Mouse (Mus musculus) limb, embryonic 14.5 days (tissue): ENCODE data around the gene Tgfbr2. TPM values are rescaled to one million over a fixed set of nuclear protein-coding genes. Genes with fewer than 3 reads are reported as not detected.

Experiments used
- ATAC-seq: fragments of 200-750 bp; cut with Nextera tagmentation; 2 replicates; pipeline ENCODE4 v1.8.0; 2017; ENCODE audit warnings: low read depth, moderate number of reproducible peaks, moderate TSS enrichment; ENCODE audit not compliant: low FRiP score
- DNase-seq: peaks from one replicate; pipeline ENCODE4 v3.0.0-alpha.2; 2015; ENCODE audit warnings: low spot score
- H3K27ac ChIP-seq: fragments of 300-500 bp; sonication (generic); replicated peaks from 2 replicates; pipeline ENCODE4 v1.5.1; 2014; ENCODE audit warnings: low read depth, mild to moderate bottlenecking, low read length, moderate library complexity, mixed read lengths
- H3K27me3 ChIP-seq: fragments of 300-500 bp; sonication (generic); 2 replicates; pipeline ENCODE4 v1.6.1; 2014; ENCODE audit warnings: low read length, mixed read lengths; ENCODE audit not compliant: control insufficient read depth, insufficient read depth
- H3K36me3 ChIP-seq: fragments of 300-500 bp; sonication (generic); 2 replicates; pipeline ENCODE4 v1.6.1; 2014; ENCODE audit warnings: mild to moderate bottlenecking, low read length, moderate library complexity, mixed read lengths; ENCODE audit not compliant: control insufficient read depth, insufficient read depth
- H3K4me1 ChIP-seq: fragments of 300-500 bp; sonication (generic); 2 replicates; pipeline ENCODE4 v1.6.1; 2014; ENCODE audit warnings: antibody characterized with exemption, low read length, mixed read lengths; ENCODE audit not compliant: control insufficient read depth, insufficient read depth
- H3K4me2 ChIP-seq: fragments of 300-500 bp; sonication (generic); replicated peaks from 2 replicates; pipeline ENCODE4 v1.6.1; 2014; ENCODE audit warnings: low read depth, mild to moderate bottlenecking, low read length, moderate library complexity; ENCODE audit not compliant: severe bottlenecking
- H3K4me3 ChIP-seq: fragments of 300-500 bp; sonication (generic); replicated peaks from 2 replicates; pipeline ENCODE4 v1.5.1; 2014; ENCODE audit warnings: low read length
- H3K9ac ChIP-seq: fragments of 300-500 bp; sonication (generic); 2 replicates; pipeline ENCODE4 v1.6.1; 2014; ENCODE audit warnings: mild to moderate bottlenecking, low read depth, low read length, moderate library complexity; ENCODE audit not compliant: severe bottlenecking
- H3K9me3 ChIP-seq: fragments of 300-500 bp; sonication (generic); 2 replicates; pipeline ENCODE4 v1.6.1; 2016; ENCODE audit warnings: low read length; ENCODE audit not compliant: control insufficient read depth
- POLR2A ChIP-seq: fragments of 200-500 bp; IDR thresholded peaks from 2 replicates; pipeline ENCODE4 v1.8.0; 2012; ENCODE audit warnings: inconsistent platforms, mild to moderate bottlenecking, moderate library complexity, borderline replicate concordance; ENCODE audit not compliant: insufficient read depth, insufficient read length; ENCODE audit errors: extremely low read depth
- WGBS: fragments of 180-500 bp; shearing (Covaris S2); extraction: QIAGEN DNeasy Blood & Tissue Kit; methylation state at CpG from one replicate; pipeline ENCODE4 v1.1.7; 2014; 5-methylcytosine and 5-hydroxymethylcytosine counted together
- polyA plus RNA-seq, 2 experiments: library from polyadenylated mRNA; depleted of rRNA in 1 of 2; stranded (reverse) in 1 of 2; unstranded in 1 of 2; fragments of >200 nt; fragmentation: Nextera tagmentation in 1 of 2; extraction: Ambion mirVana in 1 of 2; gene quantifications; 2 replicates each; pipeline versions ENCODE4 v1.2.1 to v1.2.3; 2012 to 2014

Gene Tgfbr2
- polyA plus RNA-seq, 2 experiments: 58.8 to 67.2 TPM

DNA sequence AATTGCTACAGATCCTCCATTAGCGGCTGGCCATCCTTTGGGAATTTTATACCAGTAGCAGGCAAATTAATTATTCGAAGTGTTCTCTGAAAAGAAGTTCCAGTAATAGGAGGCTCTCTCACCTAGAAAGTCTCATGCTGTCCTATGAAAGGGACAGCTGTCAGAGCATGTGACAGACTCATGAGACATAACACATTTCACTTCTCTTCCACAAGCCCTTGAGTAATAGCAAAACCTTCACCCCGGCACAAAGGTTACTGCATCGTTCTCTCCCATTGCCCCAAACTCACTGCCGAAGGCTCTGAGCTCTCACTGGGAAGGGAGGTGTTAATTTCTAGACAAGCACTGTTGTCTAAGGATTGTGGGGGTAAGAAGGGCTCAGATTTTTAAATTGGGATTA lies 38.3 kb downstream of the Tgfbr2 start:
- no peaks in the 10 kb centered on the region for H3K9me3 ChIP-seq
- no peak for DNase-seq
- WGBS: 80% methylated on average over 5 of the region's 5 CpGs
- peaks cover 5% of the 10 kb centered on the region; the same call in 1 of the 2 replicates for H3K36me3 ChIP-seq
- H3K4me2 ChIP-seq: no peak overlapping the region
- H3K4me1 ChIP-seq: peaks cover 15% of the 10 kb centered on the region
- ATAC-seq: no peak
- H3K27me3 ChIP-seq: no peaks in the 10 kb centered on the region
- no peak overlapping the region for H3K9ac ChIP-seq
- no peak overlapping the region for H3K4me3 ChIP-seq
- H3K27ac ChIP-seq: no peak overlapping the region
- no peak for TF ChIP-seq POLR2A

DNA sequence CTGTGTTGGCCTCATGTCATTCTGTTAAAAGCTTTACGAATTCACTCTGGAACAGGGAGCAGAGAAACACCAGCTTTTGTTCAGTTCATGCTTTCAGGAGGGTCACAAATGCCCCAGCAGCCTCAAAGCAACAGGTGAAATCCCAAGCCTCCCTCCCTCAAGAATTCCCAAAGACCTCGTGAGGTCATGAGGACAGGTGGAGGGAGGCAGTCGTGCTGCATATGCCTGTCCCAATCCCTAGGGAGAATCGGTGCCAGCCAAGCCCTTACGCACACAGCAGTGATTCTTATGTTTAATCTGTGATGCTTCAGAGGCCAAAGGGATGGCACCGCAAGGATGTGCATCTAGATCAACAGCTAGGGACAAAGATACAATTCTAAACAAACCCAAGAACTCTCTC lies 39.0 kb downstream of the Tgfbr2 start:
- ATAC-seq: no peak
- TF ChIP-seq POLR2A: no peak
- Histone ChIP-seq H3K4me1 (peaks cover 15% of the 10 kb centered on the region), H3K4me3 (no peak overlapping the region), H3K27ac (no peak overlapping the region), H3K36me3 (peaks cover 9% of the 10 kb centered on the region), H3K9ac (no peak overlapping the region), H3K27me3 (no peaks in the 10 kb centered on the region), H3K4me2 (no peak overlapping the region), H3K9me3 (no peaks in the 10 kb centered on the region)
- 68% methylated on average over 6 of the region's 6 CpGs for WGBS
- DNase-seq: no peak

DNA sequence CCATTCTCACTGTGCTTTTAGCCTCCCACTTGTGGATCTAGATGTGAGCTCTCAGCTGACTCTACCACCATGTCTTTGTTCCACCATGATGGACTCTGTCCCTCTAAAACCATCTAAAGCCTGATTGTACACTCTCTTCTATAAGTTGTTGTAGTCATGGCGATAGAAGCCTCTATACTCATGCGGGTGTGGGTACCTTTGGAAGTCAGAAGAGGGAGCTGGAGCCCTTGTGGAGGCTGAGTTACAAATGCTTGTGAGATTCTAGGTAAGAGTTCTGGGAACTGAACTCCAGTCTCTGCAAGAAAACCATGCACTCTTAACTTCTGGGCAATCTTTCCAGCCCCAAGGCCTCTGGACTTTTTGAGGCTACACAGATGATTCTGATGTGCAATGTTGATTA lies 40.7 kb downstream of the Tgfbr2 start:
- Histone ChIP-seq H3K9ac (no peak overlapping the region), H3K27ac (no peak overlapping the region), H3K4me3 (no peak overlapping the region), H3K36me3 (peaks cover 26% of the 10 kb centered on the region), H3K4me1 (peaks cover 15% of the 10 kb centered on the region), H3K4me2 (no peak overlapping the region), H3K27me3 (no peaks in the 10 kb centered on the region), H3K9me3 (no peaks in the 10 kb centered on the region)
- no peak for TF ChIP-seq POLR2A
- 83% methylated on average over 2 of the region's 2 CpGs for WGBS
- ATAC-seq (no peak), DNase-seq (no peak)

DNA sequence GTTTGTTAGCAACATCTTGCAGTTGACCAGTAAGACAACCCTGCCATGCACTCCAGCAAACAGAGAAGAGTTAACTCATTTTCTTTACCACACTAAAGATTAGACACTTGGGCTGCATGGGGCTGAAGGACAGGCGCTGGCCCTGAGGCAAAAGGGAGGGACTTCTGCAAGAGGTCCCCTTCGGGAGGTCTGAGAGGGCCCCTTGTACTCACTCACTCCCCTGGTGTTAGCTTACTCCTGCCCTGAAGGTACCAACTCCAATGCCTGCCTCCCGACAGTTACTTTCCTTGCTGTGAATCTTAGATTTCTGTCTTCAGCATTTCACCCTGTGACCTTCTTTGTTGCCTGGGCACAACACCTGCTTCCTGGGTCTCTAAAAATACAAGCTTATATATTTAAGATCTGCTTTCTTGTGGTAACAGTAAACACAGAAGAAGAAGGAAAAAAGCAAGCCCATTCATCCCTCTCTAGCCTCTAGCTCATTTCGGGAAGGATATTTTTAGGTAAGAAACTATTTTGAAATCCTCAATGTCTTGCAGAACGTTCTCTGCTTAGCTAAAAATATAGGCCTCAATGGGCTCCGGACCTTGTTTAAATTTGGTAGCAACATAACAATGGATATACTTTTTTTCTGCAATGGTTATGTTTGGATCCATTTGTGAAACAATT lies 41.7 kb downstream of the Tgfbr2 start:
- 68% methylated on average over 6 of the region's 6 CpGs for WGBS
- no peak for ATAC-seq
- TF ChIP-seq POLR2A: no peak
- no peak overlapping the region for H3K27ac ChIP-seq
- H3K4me3 ChIP-seq: no peak overlapping the region
- no peaks in the 10 kb centered on the region for H3K9me3 ChIP-seq
- H3K4me1 ChIP-seq: peaks cover 8% of the 10 kb centered on the region
- no peak overlapping the region for H3K9ac ChIP-seq
- no peak for DNase-seq
- peaks cover 36% of the 10 kb centered on the region for H3K36me3 ChIP-seq
- no peaks in the 10 kb centered on the region for H3K27me3 ChIP-seq
- no peak overlapping the region for H3K4me2 ChIP-seq

DNA sequence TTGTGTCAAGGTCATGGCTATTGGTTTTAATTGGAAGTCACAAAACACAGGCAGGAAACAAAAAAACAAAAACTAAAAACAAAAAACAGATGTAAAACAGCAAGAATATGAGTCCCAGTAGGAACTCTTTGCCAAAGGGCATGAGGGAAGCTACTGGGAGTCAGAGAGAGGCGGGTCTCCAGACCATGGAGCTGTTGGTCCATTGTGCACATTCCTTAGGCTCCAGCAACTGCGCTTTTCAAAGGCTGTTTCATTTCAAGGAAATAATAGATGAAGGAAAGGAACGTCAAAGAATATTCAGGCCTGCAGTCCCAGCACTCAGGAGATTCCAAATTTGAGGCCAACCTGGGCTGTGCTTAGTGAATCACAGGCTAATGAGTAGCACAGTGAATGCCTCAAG lies 46.3 kb downstream of the Tgfbr2 start:
- no peak overlapping the region for H3K9ac ChIP-seq
- DNase-seq: no peak
- no peak overlapping the region for H3K27ac ChIP-seq
- H3K4me2 ChIP-seq: no peak overlapping the region
- peaks cover 1% of the 10 kb centered on the region; the same call in 1 of the 2 replicates for H3K4me1 ChIP-seq
- H3K27me3 ChIP-seq: no peaks in the 10 kb centered on the region
- no peak for TF ChIP-seq POLR2A
- H3K9me3 ChIP-seq: no peaks in the 10 kb centered on the region
- peaks cover 81% of the 10 kb centered on the region for H3K36me3 ChIP-seq
- WGBS: 53% methylated on average over 3 of the region's 3 CpGs
- ATAC-seq: no peak
- no peak overlapping the region for H3K4me3 ChIP-seq
